Mouse (Mus musculus) hindbrain, embryonic 10.5 days (tissue): ENCODE measurements around the gene Ppard. TPM values are rescaled to one million over a fixed set of nuclear protein-coding genes. Genes with fewer than 3 reads are reported as not detected.

Experiments
- DNase-seq: peaks from one replicate; pipeline ENCODE4 v3.0.0-alpha.2; 2017; ENCODE audit warnings: low spot score
- H3K27ac ChIP-seq: fragments of 300-500 bp; sonication (generic); 2 replicates; pipeline ENCODE4 v1.5.1; 2016; ENCODE audit warnings: mild to moderate bottlenecking, moderate library complexity
- H3K27me3 ChIP-seq: fragments of 300-500 bp; sonication (generic); 2 replicates; pipeline ENCODE4 v1.6.1; 2016; ENCODE audit warnings: mild to moderate bottlenecking; ENCODE audit not compliant: poor library complexity, insufficient read depth, severe bottlenecking
- H3K36me3 ChIP-seq: fragments of 300-500 bp; sonication (generic); 2 replicates; pipeline ENCODE4 v1.6.1; 2016; ENCODE audit warnings: mild to moderate bottlenecking, moderate library complexity
- H3K4me1 ChIP-seq: fragments of 300-500 bp; sonication (generic); replicated peaks from 2 replicates; pipeline ENCODE4 v1.6.1; 2016; ENCODE audit warnings: mild to moderate bottlenecking
- H3K4me3 ChIP-seq: fragments of 300-500 bp; sonication (generic); 2 replicates; pipeline ENCODE4 v1.5.1; 2016; ENCODE audit warnings: mild to moderate bottlenecking, moderate library complexity
- H3K9me3 ChIP-seq: fragments of 300-500 bp; sonication (generic); 2 replicates; pipeline ENCODE4 v1.6.1; 2016; ENCODE audit warnings: mild to moderate bottlenecking, moderate library complexity
- WGBS: fragments of 180-500 bp; shearing (Covaris S2); methylation state at CpG from one replicate; pipeline ENCODE4 v1.1.7; 2016; 5-methylcytosine and 5-hydroxymethylcytosine counted together
- polyA plus RNA-seq: library from polyadenylated mRNA; unstranded; fragments of >200 nt; fragmentation: Nextera tagmentation; extraction: Ambion mirVana; gene quantifications from 2 replicates; pipeline ENCODE4 v1.2.1, GENCODE M21; 2016

The Ppard gene
- polyA plus RNA-seq: 1.8 and 2.0 TPM in 2 replicates

GRCm38 (mm10) chr17:28232475-28233060, at the start of gene Ppard:
Ppard (plus strand) TSS chr17:28232700.
- under 1% methylated on average over 57 of the region's 57 CpGs for WGBS
- peak; percentile 98 for DNase-seq
- H3K27ac ChIP-seq: peak within 1 kb of the TSS; percentile 92
- peak within 1 kb of the TSS; percentile 92 for H3K4me3 ChIP-seq
- H3K4me1 ChIP-seq: peaks cover 54% of the 10 kb centered on the region
- no peaks in the 10 kb centered on the region for H3K9me3 ChIP-seq
- H3K36me3 ChIP-seq: peaks cover 3% of the 10 kb centered on the region; the same call in 1 of the 2 replicates
- H3K27me3 ChIP-seq: peaks cover 11% of the 10 kb centered on the region; the same call in 1 of the 2 replicates

- 92% methylated on average over 7 of the region's 7 CpGs for WGBS
- peaks cover 22% of the 10 kb centered on the region for H3K4me1 ChIP-seq
- no peaks in the 10 kb centered on the region for H3K9me3 ChIP-seq
- H3K4me3 ChIP-seq: no peak overlapping the region
- no peaks in the 10 kb centered on the region for H3K27me3 ChIP-seq
- no peak for DNase-seq
- no peak overlapping the region for H3K27ac ChIP-seq
- peaks cover 30% of the 10 kb centered on the region for H3K36me3 ChIP-seq
These were observed 47.4 kb upstream of the Ppard start for GRCm38 (mm10) chr17:28184971-28185638.

DNA sequence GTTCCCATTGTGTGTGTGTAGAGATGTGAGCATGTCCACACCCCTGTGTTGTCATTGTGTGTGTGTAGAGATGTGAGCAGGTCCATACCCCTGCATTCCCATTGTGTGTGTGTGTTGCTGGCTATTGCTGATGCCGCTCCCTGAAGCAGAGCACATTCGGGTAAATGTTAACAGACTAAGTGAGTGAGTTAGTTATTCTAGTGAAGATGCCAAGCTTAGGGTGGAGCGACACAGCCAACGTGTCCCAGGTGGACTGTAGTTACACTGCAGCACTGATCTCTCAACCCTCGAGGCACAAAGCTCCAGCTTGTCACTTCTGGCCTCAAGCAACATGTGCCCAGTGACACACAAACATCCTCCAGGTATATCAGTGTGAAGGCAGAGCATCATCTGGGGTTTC, 44.2 kb upstream of the Ppard start:
- 0 out of 2 replicates have a peak, but pooled peaks cover 5% of the 10 kb centered on the region for H3K4me1 ChIP-seq
- H3K4me3 ChIP-seq: no peak overlapping the region
- WGBS: 90% methylated on average over 5 of the region's 5 CpGs
- no peak overlapping the region for H3K27ac ChIP-seq
- no peaks in the 10 kb centered on the region for H3K27me3 ChIP-seq
- DNase-seq: no peak
- H3K36me3 ChIP-seq: peaks cover 51% of the 10 kb centered on the region
- H3K9me3 ChIP-seq: no peaks in the 10 kb centered on the region

DNA sequence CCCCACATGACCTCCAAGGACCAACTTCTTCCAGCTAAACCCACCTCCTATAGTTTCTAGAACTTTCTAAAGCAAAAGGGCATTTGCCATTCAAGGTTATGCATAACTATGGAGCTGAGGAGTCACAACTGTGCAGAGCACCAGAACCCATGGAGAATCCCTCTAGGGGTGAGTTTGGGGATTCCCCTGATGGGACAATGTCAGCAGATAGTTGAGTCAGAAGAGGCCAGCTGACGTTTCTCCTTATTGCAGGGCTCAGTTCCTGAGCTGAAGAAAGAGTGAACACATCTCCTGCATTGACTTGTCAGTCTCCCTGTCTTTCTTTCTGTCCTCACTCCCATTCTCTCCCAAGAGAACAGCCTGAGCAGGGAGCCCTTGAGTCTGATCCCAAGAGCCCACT, 39.7 kb upstream of the Ppard start:
- DNase-seq: no peak
- no peak overlapping the region for H3K27ac ChIP-seq
- peaks cover 75% of the 10 kb centered on the region for H3K36me3 ChIP-seq
- H3K27me3 ChIP-seq: no peaks in the 10 kb centered on the region
- WGBS: 86% methylated on average over 1 of the region's 1 CpGs
- H3K4me1 ChIP-seq: peaks cover 7% of the 10 kb centered on the region
- no peak overlapping the region for H3K4me3 ChIP-seq
- H3K9me3 ChIP-seq: no peaks in the 10 kb centered on the region

GRCm38 (mm10) chr17:28193559-28193958, 38.9 kb upstream of the Ppard start:
- Histone ChIP-seq H3K36me3 (peaks cover 83% of the 10 kb centered on the region), H3K27me3 (no peaks in the 10 kb centered on the region)
- WGBS: 89% methylated on average over 3 of the region's 3 CpGs

GRCm38 (mm10) chr17:28195033-28195432, 37.5 kb upstream of the Ppard start:
- no peaks in the 10 kb centered on the region for H3K27me3 ChIP-seq
- no peak overlapping the region for H3K27ac ChIP-seq
- no peak for DNase-seq
- H3K9me3 ChIP-seq: no peaks in the 10 kb centered on the region
- H3K36me3 ChIP-seq: peaks cover 90% of the 10 kb centered on the region
- peaks cover 12% of the 10 kb centered on the region for H3K4me1 ChIP-seq
- WGBS: 94% methylated on average over 10 of the region's 10 CpGs
- no peak overlapping the region for H3K4me3 ChIP-seq

More at GRCm38 (mm10) chr17:28193559-28193958, 38.9 kb upstream of the Ppard start:
- Histone ChIP-seq H3K9me3 (no peaks in the 10 kb centered on the region), H3K4me1 (peaks cover 12% of the 10 kb centered on the region), H3K4me3 (no peak overlapping the region), H3K27ac (no peak overlapping the region)
- DNase-seq: no peak

GRCm38 (mm10) chr17:28197646-28198045, 34.9 kb upstream of the Ppard start:
- Histone ChIP-seq H3K9me3 (no peaks in the 10 kb centered on the region), H3K36me3 (peaks cover 92% of the 10 kb centered on the region), H3K4me1 (peaks cover 15% of the 10 kb centered on the region), H3K27ac (peak overlapping the region; percentile 45; the same call in 1 of the 2 replicates), H3K27me3 (no peaks in the 10 kb centered on the region), H3K4me3 (no peak overlapping the region)
- WGBS: 77% methylated on average over 18 of the region's 18 CpGs
- no peak for DNase-seq

GRCm38 (mm10) chr17:28201982-28202381, 30.5 kb upstream of the Ppard start:
- Histone ChIP-seq H3K36me3 (peaks cover 78% of the 10 kb centered on the region), H3K9me3 (no peaks in the 10 kb centered on the region), H3K4me3 (no peak overlapping the region), H3K4me1 (peaks cover 25% of the 10 kb centered on the region), H3K27ac (no peak overlapping the region), H3K27me3 (peaks cover 12% of the 10 kb centered on the region; the same call in 1 of the 2 replicates)
- 83% methylated on average over 14 of the region's 14 CpGs for WGBS
- no peak for DNase-seq

- H3K27me3 ChIP-seq: peaks cover 21% of the 10 kb centered on the region
- H3K4me3 ChIP-seq: no peak overlapping the region
- no peaks in the 10 kb centered on the region for H3K9me3 ChIP-seq
- peaks cover 59% of the 10 kb centered on the region for H3K36me3 ChIP-seq
- H3K27ac ChIP-seq: no peak overlapping the region
- H3K4me1 ChIP-seq: peaks cover 25% of the 10 kb centered on the region
- peak; percentile 63 for DNase-seq
- 38% methylated on average over 14 of the region's 14 CpGs for WGBS
These were observed 28.3 kb upstream of the Ppard start for GRCm38 (mm10) chr17:28204052-28204720.

DNA sequence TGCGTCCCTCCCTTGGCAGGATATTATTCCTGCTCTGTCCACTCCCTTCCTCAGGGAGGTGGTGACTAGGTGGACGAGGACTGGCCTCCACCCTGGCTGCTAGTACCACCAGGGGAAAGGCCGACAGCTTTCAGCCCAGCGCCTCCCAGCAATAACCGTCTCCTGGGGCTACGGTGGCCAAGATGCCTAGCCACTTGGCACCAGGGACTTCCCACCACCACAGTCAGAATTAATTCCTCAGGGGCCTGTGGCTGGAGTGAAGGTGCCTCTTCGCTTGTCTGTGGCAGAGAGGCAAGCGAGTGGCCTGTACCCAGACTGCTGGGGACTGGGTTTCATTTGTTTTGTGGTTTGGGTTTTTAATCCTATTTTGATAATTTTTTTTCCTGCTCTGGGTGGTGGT, 27.1 kb upstream of the Ppard start:
- Histone ChIP-seq H3K36me3 (peaks cover 46% of the 10 kb centered on the region), H3K4me1 (peaks cover 25% of the 10 kb centered on the region), H3K9me3 (no peaks in the 10 kb centered on the region), H3K27ac (no peak overlapping the region), H3K27me3 (peaks cover 21% of the 10 kb centered on the region), H3K4me3 (no peak overlapping the region)
- DNase-seq: no peak
- WGBS: 94% methylated on average over 8 of the region's 8 CpGs

GRCm38 (mm10) chr17:28207092-28207491, 25.4 kb upstream of the Ppard start:
- Histone ChIP-seq H3K27me3 (peaks cover 21% of the 10 kb centered on the region), H3K4me3 (no peak overlapping the region), H3K9me3 (no peaks in the 10 kb centered on the region), H3K4me1 (peaks cover 23% of the 10 kb centered on the region), H3K27ac (peak overlapping the region; percentile 78; the same call in 1 of the 2 replicates), H3K36me3 (peaks cover 30% of the 10 kb centered on the region)
- WGBS: 75% methylated on average over 8 of the region's 8 CpGs
- DNase-seq: no peak

DNA sequence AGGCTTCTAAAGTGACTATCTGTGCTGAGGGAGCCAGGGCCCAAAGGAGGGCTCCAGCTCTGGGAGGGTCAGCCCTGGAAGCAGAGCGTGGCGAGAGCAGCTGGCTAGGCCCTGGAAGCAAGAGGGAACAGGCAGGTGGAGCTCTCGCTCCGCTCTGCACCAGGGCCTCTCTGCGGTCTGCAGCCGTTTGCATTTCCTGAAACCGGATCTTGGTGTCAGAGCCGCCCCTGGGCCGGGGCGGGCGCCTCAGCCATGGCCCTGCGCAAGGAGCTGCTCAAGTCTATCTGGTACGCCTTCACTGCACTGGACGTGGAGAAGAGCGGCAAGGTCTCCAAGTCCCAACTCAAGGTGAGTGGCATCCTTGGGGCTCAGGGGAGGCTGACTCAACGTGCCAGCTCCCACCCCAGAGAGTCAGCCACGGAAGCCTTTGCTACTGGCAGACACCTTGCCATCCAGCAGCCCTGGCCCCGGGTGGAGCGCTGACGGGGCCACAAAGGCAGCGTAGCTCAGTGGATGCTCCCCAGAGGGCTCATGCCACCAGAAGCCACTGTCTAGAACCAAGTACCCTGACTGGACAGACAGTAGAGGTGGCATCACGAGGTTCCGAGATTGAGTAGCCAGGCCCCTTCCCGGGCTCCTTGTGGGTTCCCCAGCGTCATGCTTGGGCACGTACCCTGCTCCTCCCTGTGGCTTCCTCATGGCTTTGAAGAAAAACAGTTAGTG, 24.7 kb upstream of the Ppard start, which contains the start of gene Def6:
Def6 (plus strand) TSS at position 188 of the 723 bp plus-strand sequence.
- Histone ChIP-seq H3K9me3 (no peaks in the 10 kb centered on the region), H3K4me3 (peak within 1 kb of the TSS; percentile 37), H3K4me1 (peaks cover 22% of the 10 kb centered on the region), H3K27me3 (peaks cover 21% of the 10 kb centered on the region), H3K27ac (peak within 1 kb of the TSS; percentile 78), H3K36me3 (peaks cover 23% of the 10 kb centered on the region)
- 21% methylated on average over 26 of the region's 26 CpGs for WGBS
- peak; percentile 74 for DNase-seq
